Mouse (Mus musculus) adrenal gland (tissue): Measurements from ENCODE around the gene Sf3b3.
"Not testable (repeated sequence)": the region's sequence is repeated elsewhere in the genome, so short reads cannot be mapped to it uniquely, and the experiment has no call there.

Experiments
- intact Hi-C: fragments of 180-260 bp; cut with DNase I; formaldehyde crosslinking; loops from one replicate; pipeline ENCODE4 v1.15.1; 2025
- long read RNA-seq, 2 experiments: library from polyadenylated mRNA; unstranded; transcript quantifications; one replicate each; pipeline ENCODE4 v2.0.0; 2020; ENCODE audit warnings: borderline replicate concordance in 1 of 2; ENCODE audit not compliant: insufficient replicate concordance in 1 of 2

The Sf3b3 gene
- long read RNA-seq, experiment 1, full-length matches to known transcripts, result 9 of 18 reads
- long read RNA-seq, experiment 1, partial matches to known transcripts, result 7 of 18 reads
- long read RNA-seq, experiment 1, other reads (novel, unspliced or antisense), result 2 of 18 reads
- long read RNA-seq, experiment 2, full-length matches to known transcripts, result 16 of 26 reads
- long read RNA-seq, experiment 2, partial matches to known transcripts, result 10 of 26 reads
- long read RNA-seq, experiment 2, other reads (novel, unspliced or antisense), result 0 of 26 reads

DNA sequence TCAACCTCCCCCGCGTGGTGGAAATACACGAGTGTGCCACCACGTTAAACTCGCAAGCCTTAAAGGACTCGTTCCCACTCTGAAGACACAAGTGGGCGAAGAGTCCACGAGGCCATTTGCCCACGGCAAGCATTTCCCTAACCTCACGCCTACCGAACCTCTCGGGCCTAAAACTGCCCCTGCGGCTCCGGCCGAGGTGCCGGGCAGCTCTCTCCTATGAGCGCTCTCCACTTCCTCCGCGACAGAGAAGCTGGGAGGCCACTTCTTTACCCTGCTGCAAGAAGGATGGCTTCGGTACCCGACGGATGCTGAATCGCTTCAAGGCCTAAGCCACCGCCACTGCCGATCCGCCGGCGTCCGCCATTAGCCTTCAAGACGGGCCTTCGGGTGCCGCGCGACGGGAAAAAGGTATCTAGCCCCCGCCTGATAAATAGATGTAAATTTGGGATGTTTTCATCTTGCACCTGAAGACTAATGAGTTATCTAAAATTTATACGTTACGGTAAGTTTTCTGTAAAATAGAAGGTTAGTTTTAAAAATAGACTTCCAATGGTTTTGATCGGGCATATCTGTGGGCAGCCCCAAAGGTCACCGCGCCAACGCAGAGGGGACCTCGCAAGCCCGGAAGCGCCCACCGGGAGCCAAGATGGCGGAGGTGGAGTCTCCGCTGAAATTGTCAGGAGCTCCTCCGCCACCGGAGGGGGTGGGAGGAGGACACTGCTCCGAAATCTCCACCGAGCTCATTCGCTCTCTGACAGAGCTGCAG, at the start of gene Sf3b3, which contains the start of gene Cog4:
TSS of gene Sf3b3 (minus strand) at position 383 of the 766 bp plus-strand sequence.
TSS of gene Cog4 (plus strand) at position 196 of the 766 bp plus-strand sequence.
- intact Hi-C loops, result loop anchor here (10.0 kb wide), 1 partner anchor 202 kb away; no protein-coding TSS in a partner anchor

GRCm38 (mm10) chr8:110895812-110896211, 49.2 kb upstream of the Sf3b3 start:
- intact Hi-C loops, result no loop called here

DNA sequence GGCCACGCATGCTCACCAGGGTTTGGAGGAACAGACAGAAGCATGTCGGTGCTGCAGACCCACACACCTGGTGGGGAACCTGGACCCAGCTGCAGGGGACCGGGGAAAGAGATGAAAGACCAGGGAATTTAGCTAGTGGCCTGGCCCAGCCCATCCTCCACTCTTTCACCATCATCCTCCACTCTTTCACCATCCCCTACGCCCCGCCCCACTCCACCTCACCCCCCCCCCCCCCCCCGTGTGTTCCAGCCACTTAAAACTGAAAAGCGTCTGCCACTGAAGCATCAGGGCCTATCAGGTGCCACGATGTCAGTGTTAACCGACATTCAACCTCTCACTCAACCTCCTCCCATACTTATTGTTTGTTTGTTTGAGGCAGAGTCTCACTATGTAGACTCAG, 48.7 kb upstream of the Sf3b3 start:
- intact Hi-C loops, result no loop called here

- intact Hi-C loops, result no loop called here
Measured at GRCm38 (mm10) chr8:110894851-110895250, 48.3 kb upstream of the Sf3b3 start.

DNA sequence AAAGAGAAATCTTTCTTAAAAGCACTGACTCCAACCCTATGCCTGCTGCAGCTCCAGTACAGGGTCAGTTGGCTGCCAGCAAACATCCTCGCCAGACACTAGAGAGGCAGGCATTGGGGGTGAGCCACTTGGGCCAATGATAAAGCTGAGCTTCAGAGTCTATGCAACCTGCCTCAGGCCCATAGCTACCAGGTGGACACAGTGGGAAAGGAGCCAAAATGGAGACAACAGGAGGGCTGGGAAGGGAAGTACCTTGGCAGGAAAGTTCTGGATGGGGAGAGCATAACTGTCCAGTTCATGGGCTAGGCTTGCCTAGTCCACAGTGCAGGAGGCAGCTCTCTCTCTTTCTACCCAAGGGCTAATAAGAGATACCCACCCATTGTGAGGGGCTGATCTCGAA, 46.3 kb upstream of the Sf3b3 start:
- intact Hi-C loops, result no loop called here

DNA sequence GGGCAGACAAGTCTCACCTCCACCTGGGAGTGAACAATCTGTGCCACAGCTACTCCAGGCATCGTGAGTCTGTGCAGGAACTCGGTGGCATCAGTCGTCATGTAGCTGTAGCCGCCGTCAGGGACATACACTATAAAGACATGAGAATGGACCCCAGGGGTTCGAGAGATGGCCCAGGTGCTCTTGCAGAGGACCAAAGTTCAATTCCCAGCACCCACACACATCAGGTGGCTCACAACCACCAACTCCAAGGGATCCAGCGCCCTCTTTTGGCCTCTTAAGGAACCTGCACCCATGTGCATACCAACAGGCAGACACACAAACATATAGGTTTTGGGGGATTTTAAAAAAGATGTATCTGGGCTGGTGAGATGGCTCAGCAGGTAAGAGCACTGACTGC, 45.5 kb upstream of the Sf3b3 start:
- intact Hi-C loops, result no loop called here

DNA sequence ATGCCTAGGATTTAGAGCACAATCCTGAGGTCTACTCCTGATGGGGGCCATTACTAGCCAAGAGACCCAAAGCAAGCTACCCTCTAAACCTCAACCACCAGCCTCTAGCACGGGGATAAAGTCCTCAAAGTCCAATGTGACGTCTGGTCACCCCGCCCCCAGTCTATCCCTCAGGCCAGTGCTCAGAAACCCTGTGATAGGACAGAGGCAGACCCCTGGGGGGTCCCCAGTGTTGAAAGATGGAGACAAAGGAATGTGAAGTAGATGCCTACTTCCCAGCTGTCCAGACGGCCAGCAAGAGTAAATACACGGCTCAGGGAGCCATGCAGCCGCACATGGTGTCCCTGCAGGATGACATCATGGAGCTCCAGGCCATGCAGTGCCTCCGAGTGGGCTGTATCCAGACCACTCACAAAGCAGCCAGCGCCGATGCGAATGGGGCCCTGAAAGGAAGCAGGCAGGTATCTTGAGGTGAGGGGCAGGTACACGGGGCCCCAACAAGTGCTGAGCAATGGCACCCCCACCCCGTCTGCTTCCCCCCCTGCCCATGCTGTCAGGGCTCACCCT, 43.4 kb upstream of the Sf3b3 start:
- intact Hi-C loops, result no loop called here

- intact Hi-C loops, result no loop called here
Measured at GRCm38 (mm10) chr8:110888860-110889259, 42.3 kb upstream of the Sf3b3 start.

- intact Hi-C loops, result no loop called here
Measured at GRCm38 (mm10) chr8:110888441-110888840, 41.9 kb upstream of the Sf3b3 start.

DNA sequence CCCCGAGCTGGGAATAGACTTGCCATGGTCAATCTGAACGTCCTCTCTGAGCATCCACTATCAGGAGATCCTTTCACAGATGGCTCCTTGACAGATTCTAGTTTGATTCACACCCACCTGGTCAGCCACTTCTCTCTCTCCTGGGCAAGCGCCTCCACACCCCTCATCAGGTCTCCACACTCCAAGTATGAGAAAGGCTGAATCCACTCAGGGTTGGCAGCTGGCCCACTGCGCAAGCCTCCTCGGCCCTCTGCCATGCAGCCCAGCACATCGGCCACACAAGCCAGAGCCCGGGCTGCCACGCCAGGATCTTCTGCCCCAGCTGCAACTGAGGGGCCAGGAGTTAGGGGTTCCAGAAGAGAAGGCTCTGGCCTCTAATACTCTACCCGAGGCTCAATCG, 41.0 kb upstream of the Sf3b3 start:
- intact Hi-C loops, result no loop called here

GRCm38 (mm10) chr8:110886634-110887033, 40.0 kb upstream of the Sf3b3 start:
- intact Hi-C loops, result no loop called here

GRCm38 (mm10) chr8:110883824-110884223, 37.2 kb upstream of the Sf3b3 start:
- intact Hi-C loops, result no loop called here

GRCm38 (mm10) chr8:110881741-110882310, 35.2 kb upstream of the Sf3b3 start:
- intact Hi-C loops, result no loop called here

GRCm38 (mm10) chr8:110877862-110878261, 31.3 kb upstream of the Sf3b3 start:
- intact Hi-C loops, result no loop called here

- intact Hi-C loops, result no loop called here
Measured at GRCm38 (mm10) chr8:110870501-110870900, 23.9 kb upstream of the Sf3b3 start.

- intact Hi-C loops, result not testable (repeated sequence)
Measured at GRCm38 (mm10) chr8:110861347-110862025, 14.9 kb upstream of the Sf3b3 start.

DNA sequence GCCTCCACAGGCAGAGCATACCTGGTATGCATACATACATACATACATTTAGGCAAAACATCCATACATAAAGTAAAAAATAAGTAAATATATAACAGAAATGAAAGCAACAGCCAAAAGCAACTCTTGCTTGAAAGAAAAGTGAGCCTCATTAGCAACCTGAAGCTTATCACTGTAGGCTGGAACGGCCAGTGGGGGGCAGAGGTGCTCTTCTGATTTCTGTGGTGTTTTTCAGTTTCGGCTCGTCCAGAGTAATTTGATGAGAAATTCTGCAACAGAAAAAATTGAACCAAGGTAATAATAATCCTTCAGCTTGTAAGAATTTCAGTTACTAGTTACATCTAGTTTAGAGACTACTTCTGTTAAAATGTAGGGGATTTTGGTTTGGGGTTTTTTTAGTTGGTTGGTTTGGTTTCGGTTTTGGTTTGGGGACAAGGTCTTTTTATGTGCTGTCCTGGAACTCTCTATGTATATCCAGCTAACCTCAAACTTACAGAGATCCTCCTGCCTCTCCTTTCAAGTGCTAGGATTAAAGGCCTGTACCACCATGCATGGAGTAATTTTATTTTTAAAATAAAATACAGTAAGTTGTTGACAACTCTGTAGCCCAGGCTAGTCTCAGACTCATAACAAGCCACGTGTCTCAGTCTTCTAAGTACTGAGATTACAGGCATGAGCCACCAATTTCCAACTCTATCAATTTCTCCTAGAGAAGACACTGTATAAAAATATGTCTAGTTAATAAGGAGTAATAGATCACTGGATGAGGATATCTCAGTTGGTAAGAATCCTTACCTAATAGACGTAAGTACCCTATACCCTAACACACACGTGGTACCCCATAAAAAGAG, 13.3 kb upstream of the Sf3b3 start:
- intact Hi-C loops, result loop anchor here (5.0 kb wide), 1 partner anchor 113 kb away; no protein-coding TSS in a partner anchor

DNA sequence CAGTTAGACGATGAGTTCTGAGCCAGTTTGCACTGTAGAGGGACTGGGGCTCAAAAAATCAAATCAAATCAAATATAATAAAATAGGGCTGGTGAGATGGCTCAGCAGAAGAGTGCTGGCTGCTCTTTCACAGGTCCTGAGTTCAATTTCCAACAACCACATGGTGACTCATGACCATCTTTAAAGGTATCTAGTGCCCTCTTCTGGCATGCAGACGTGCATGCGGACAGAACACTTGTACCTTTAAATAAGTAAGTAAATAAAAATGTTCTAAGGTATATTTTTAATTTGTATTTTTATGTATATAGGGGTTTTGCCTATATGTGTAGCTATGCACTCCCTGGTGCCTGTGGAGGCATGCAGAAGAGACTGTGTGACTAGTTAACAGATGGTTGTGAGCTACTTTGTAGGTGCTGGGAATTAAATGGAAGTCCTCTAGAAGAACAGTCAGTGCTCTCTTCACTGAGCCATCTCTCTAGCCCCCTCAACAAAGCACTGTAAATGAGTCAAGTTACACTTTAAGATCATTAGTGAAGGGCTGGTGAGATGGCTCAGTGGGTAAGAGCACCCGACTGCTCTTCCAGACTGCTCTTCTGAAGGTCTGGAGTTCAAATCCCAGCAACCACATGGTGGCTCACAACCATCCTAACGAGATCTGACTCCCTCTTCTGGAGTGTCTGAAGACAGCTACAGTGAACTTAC, 10.3 kb upstream of the Sf3b3 start:
- intact Hi-C loops, result loop anchor here (5.0 kb wide), 1 partner anchor 110 kb away; no protein-coding TSS in a partner anchor

DNA sequence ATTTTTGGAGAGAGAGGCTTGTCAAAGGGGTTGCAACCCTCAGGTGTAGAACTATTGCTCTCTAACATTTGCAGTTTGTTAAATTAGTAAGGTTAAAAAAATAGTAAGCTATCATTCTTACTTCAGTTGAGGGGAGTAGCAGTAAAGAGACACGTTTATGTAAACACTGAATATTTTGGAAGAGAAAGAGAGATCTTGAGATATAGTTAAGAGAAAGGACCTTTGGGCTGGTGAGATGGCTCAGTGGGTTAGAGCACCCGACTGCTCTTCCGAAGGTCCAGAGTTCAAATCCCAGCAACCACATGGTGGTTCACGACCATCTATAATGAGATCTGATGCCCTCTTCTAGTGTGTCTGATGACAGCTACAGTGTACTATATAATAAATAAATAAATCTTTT, 9.5 kb upstream of the Sf3b3 start:
- intact Hi-C loops, result loop anchor here (5.0 kb wide), 1 partner anchor 109 kb away; no protein-coding TSS in a partner anchor

GRCm38 (mm10) chr8:110851186-110851585, 4.6 kb upstream of the Sf3b3 start:
- intact Hi-C loops, result no loop called here
